Mouse (Mus musculus) kidney, adult 10 weeks (tissue): ENCODE data around the gene Pcf11. TPM values are rescaled to one million over a fixed set of nuclear protein-coding genes. Genes with fewer than 3 reads are reported as not detected.

ENCODE experiments used
- polyA plus RNA-seq: library from polyadenylated mRNA; stranded (reverse); fragments of 350-450 nt; fragmentation: Illumina TruSeq; extraction: RNeasy Lipid Tissue Mini Kit (QIAGEN cat#74804); gene quantifications from one replicate; pipeline ENCODE4 v1.2.3, GENCODE M21; 2014; ENCODE audit warnings: low read depth, low replicate concordance

The Pcf11 gene
- 57.1 TPM for polyA plus RNA-seq

DNA sequence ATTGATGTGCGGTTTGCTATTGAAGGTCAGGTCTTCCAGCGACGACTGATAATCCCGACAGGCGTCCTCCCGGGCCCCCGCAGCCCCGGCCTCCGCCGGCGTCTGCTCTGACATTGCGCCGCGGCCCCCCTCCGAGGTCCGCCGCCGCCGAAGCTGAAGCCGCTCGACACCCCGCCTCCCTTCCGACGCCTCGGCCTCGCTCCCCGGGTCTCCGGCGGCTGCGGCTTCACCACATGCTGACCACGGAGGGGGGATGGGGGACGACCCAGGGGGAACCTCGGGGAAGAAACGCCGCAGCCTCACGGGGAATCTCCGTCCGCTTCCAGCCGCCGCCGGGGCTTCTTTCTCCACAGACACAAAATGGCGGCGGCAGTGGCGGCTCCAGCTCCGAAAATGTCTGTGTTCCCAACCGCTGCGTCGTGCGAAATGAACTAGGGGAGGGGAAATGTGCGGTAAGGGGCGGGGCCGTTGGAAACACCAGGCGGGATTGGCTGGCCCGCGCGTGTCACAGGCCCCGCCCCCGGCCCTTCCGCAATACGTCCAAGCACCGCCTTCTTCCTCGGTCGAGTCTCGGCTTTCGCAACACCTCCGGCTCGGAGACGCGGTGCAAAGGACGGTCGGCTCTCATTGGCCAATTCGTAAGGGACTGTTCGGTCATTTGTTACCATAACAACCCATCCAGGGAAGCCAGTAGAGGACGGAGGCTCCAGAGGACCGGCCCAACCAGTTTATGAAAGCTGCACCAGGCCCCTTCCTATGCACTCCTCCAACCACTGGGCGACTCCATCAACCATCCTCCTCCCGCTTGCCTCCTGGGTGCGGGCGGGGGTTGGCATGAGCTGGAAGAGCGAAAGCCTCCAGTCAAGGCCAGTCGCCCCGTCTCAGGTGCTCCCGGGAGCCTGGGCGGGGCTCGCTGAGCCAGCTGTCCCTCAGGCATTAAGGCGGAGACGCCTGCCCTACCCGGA lies at the start of gene Pcf11:
TSS of gene Pcf11 (minus strand) at position 428 of the 965 bp plus-strand sequence.

DNA sequence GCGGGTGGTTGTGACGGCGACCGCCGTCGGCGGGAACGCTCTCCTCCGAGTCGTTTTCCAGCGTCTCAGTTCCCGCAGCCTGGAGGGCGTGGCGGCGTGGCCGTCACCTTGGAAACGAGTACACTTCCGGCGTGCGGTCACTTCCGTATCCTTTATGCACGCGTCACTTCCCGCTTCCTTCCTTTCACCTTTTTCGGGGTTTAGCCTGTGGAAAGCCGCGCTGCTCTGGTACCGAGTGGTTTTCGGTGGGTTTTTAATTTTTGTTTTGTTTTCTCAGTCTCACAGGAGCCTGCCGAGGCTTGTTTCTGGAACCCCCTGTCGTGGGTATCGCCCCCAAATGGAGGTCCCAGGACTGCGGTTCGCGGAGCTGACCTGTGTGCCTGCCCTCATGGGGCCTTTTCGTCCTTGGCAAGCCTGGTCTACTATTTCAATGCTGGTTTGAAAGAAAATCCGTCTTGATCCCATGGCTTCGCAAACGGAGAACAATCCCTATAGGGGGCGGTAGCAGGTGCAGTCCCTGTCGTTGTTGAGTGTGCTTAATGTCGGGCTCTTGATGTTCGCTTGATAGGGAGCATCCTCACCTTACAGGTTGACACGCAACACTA lies 32.6 kb downstream of the Pcf11 start, which contains the start of gene Ankrd42:
TSS of gene Ankrd42 (minus strand) at position 122 of the 605 bp plus-strand sequence.

Other genes starting within 250 kb of the Pcf11 start
- gene Ccdc90b, start 108.8 kb downstream of the Pcf11 start, polyA plus RNA-seq, result 91.7 TPM
- 6.5 TPM for gene Ankrd42, start 32.8 kb downstream of the Pcf11 start, polyA plus RNA-seq
- 4.7 TPM for gene Rab30, start 71.7 kb upstream of the Pcf11 start, polyA plus RNA-seq
- 2.2 TPM for gene Ddias, start 204.3 kb upstream of the Pcf11 start, polyA plus RNA-seq
- 31.4 TPM for gene Prcp, start 204.5 kb upstream of the Pcf11 start, polyA plus RNA-seq